Mouse (Mus musculus): Measurements from ENCODE around the gene Pqbp1.

Gene Pqbp1

GRCm38 (mm10) chrX:7878495-7878894, 20.6 kb downstream of the Pqbp1 start:
- DNase-seq (ENCODE audit: low read depth, low spot score), result no peak

- DNase-seq (ENCODE audit: low read depth, low spot score), result peak; percentile 93
These were observed 21.1 kb downstream of the Pqbp1 start, which contains the start of gene Pim2 for GRCm38 (mm10) chrX:7878007-7878419. Gene Pim2, plus strand, starts transcription at chrX:7878262.

GRCm38 (mm10) chrX:7869826-7870225, 29.2 kb downstream of the Pqbp1 start:
- peak; percentile 63 for DNase-seq (ENCODE audit: low read depth, low spot score)

- DNase-seq (ENCODE audit: low read depth, low spot score), result peak; percentile 10
These were observed 30.6 kb downstream of the Pqbp1 start for GRCm38 (mm10) chrX:7868506-7868905.

- no peak for DNase-seq (ENCODE audit: low read depth, low spot score)
These were observed 31.9 kb downstream of the Pqbp1 start for GRCm38 (mm10) chrX:7867141-7867540.

GRCm38 (mm10) chrX:7865786-7866185, 33.3 kb downstream of the Pqbp1 start:
- DNase-seq (ENCODE audit: low read depth, low spot score), result no peak

- DNase-seq (ENCODE audit: low read depth, low spot score), result no peak
These were observed 33.7 kb downstream of the Pqbp1 start for GRCm38 (mm10) chrX:7865343-7865742.

- no peak for DNase-seq (ENCODE audit: low read depth, low spot score)
These were observed 34.5 kb downstream of the Pqbp1 start for GRCm38 (mm10) chrX:7864551-7864950.

- DNase-seq (ENCODE audit: low read depth, low spot score), result no peak
These were observed 35.9 kb downstream of the Pqbp1 start for GRCm38 (mm10) chrX:7863181-7863580.

GRCm38 (mm10) chrX:7859191-7859753, 39.8 kb downstream of the Pqbp1 start:
- no peak for DNase-seq (ENCODE audit: low read depth, low spot score)

- DNase-seq (ENCODE audit: low read depth, low spot score), result peak; percentile 31
These were observed 44.5 kb downstream of the Pqbp1 start for GRCm38 (mm10) chrX:7854578-7854977.

GRCm38 (mm10) chrX:7847845-7848244, 51.2 kb downstream of the Pqbp1 start:
- no peak for DNase-seq (ENCODE audit: low read depth, low spot score)
